Comparison of ENCODE assay signal across 30 mouse cellular contexts in genomic region chr10:93323659-93324058, GRCm38 (mm10).
"Had no signal": no experiment of that assay in that cellular context is flagged by ENCODE, and none has a peak within 500 bp of the region (broad histone marks: within the 10 kb centered on the region; RNA-seq: fewer than 3 reads in every experiment).

No protein-coding gene starts in this region.

- H3K9ac ChIP-seq: limb, embryonic 12.5 days; limb, embryonic 13.5 days; limb, embryonic 15.5 days; liver, embryonic 12.5 days; liver, embryonic 13.5 days; liver, embryonic 14.5 days; liver, embryonic 15.5 days; liver, postnatal 0 days; lung, embryonic 14.5 days; lung, embryonic 15.5 days; midbrain, embryonic 12.5 days; midbrain, embryonic 13.5 days; midbrain, embryonic 15.5 days; neural tube, embryonic 12.5 days had no signal

- H3K4me3 ChIP-seq: limb, embryonic 10.5 days; limb, embryonic 12.5 days; limb, embryonic 13.5 days; limb, embryonic 15.5 days; liver, embryonic 12.5 days; liver, embryonic 13.5 days; liver, embryonic 15.5 days; lung, embryonic 15.5 days; megakaryocyte, embryonic 14.5 days; midbrain, embryonic 10.5 days; midbrain, embryonic 12.5 days; midbrain, embryonic 13.5 days; midbrain, embryonic 15.5 days; myocyte; neural tube, embryonic 12.5 days had no signal

- H3K36me3 ChIP-seq: limb, embryonic 10.5 days; limb, embryonic 12.5 days; limb, embryonic 13.5 days; limb, embryonic 15.5 days; liver, embryonic 12.5 days; liver, embryonic 13.5 days; liver, embryonic 15.5 days; lung, embryonic 15.5 days; midbrain, embryonic 10.5 days; midbrain, embryonic 12.5 days; midbrain, embryonic 13.5 days; midbrain, embryonic 15.5 days; neural tube, embryonic 12.5 days had no signal

- DNase-seq: left cerebral cortex, postnatal 4 days; liver; liver, embryonic 13.5 days; liver, postnatal 0 days; lung, adult 18-20 months; lung, adult 2 months; lung, embryonic 14.5 days; lung, postnatal 10 days; lung, postnatal 14 days; lung, postnatal 36 days; lung, postnatal 4 days; midbrain, embryonic 14.5 days had no signal

- H3K27me3 ChIP-seq: limb, embryonic 12.5 days; limb, embryonic 13.5 days; limb, embryonic 15.5 days; liver, embryonic 12.5 days; liver, embryonic 13.5 days; liver, embryonic 15.5 days; lung, embryonic 15.5 days; midbrain, embryonic 12.5 days; midbrain, embryonic 13.5 days; midbrain, embryonic 15.5 days; neural tube, embryonic 12.5 days had no signal

- H3K9me3 ChIP-seq: limb, embryonic 10.5 days; limb, embryonic 12.5 days; limb, embryonic 13.5 days; limb, embryonic 15.5 days; liver, embryonic 12.5 days; liver, embryonic 13.5 days; liver, embryonic 15.5 days; lung, embryonic 15.5 days; megakaryocyte, embryonic 14.5 days; midbrain, embryonic 10.5 days; midbrain, embryonic 12.5 days; midbrain, embryonic 13.5 days; midbrain, embryonic 15.5 days; neural tube, embryonic 12.5 days had no signal

- H3K4me1 ChIP-seq: midbrain, embryonic 12.5 days; midbrain, embryonic 13.5 days; midbrain, embryonic 15.5 days; neural tube, embryonic 12.5 days had no signal

- ATAC-seq: liver, embryonic 12.5 days; liver, postnatal 0 days; lung, postnatal 0 days; midbrain, embryonic 13.5 days; midbrain, embryonic 15.5 days; midbrain, embryonic 16.5 days had no signal

- H3K27ac ChIP-seq: limb, embryonic 10.5 days; limb, embryonic 12.5 days; limb, embryonic 13.5 days; limb, embryonic 15.5 days; liver, embryonic 12.5 days; liver, embryonic 13.5 days; liver, embryonic 14.5 days; liver, embryonic 15.5 days; lung, embryonic 15.5 days; macrophage; midbrain, embryonic 10.5 days; midbrain, embryonic 12.5 days; midbrain, embryonic 13.5 days; midbrain, embryonic 15.5 days; neural tube, embryonic 12.5 days had no signal
